8 mouse cellular contexts compared by ENCODE assay signal in genomic region chr4:44755553-44756133, GRCm38 (mm10). TPM values are rescaled to one million over a fixed set of nuclear protein-coding genes. Genes with fewer than 3 reads are reported as not detected.
A peak's percentile ranks its signal among the peaks of the same experiment; 100 is the strongest.
DNase-seq lines count a peak whose midpoint lies in the region; ATAC-seq and TF ChIP-seq lines count a peak whose summit lies in the region.

Gene Zcchc7, plus strand, starts transcription at chr4:44755877.

- TF ChIP-seq POLR2A in kidney, adult 2 months (IDR thresholded peaks at IDR 0.05; ENCODE audit: low read depth, low read length), result no peak
- TF ChIP-seq POLR2A in MEL (IDR thresholded peaks at IDR 0.05; ENCODE audit: control insufficient read depth in 1 of 2, insufficient read depth in 1 of 2, low read depth in 1 of 2, low read length in 2 of 2, poor library complexity in 1 of 2), result 0 out of 4 replicates have a peak, but pooled peaks of 1 of the 2 experiments have one; percentile 47

- TF ChIP-seq CTCF in kidney, adult 2 months (conservative IDR thresholded peaks at IDR 0.05; ENCODE audit: insufficient read depth, insufficient read length, low read depth, low read length), result no peak
- no peak for TF ChIP-seq CTCF in MEL (IDR thresholded peaks at IDR 0.05 in 2 of 3, conservative IDR thresholded peaks at IDR 0.05 in 1 of 3; ENCODE audit: control insufficient read depth in 1 of 3, insufficient read depth in 1 of 3, low read depth in 2 of 3, low read length in 3 of 3, poor library complexity in 1 of 3, severe bottlenecking in 1 of 3)

- H3K9ac ChIP-seq in MEL (ENCODE audit: control insufficient read depth, low read depth, low read length, poor library complexity, severe bottlenecking), result peak within 1 kb of the TSS; percentile 91
- H3K9ac ChIP-seq in forebrain, embryonic 13.5 days, result peak within 1 kb of the TSS; percentile 93
- H3K9ac ChIP-seq in hindbrain, embryonic 13.5 days, result peak within 1 kb of the TSS; percentile 90
- peak within 1 kb of the TSS; percentile 88 for H3K9ac ChIP-seq in liver, embryonic 16.5 days (ENCODE audit: low read depth, low read length)

- TF ChIP-seq RAD21 in MEL (IDR thresholded peaks at IDR 0.05; ENCODE audit: low read depth, low read length), result no peak; the same call in 1 of the 2 replicates

- ATAC-seq in forebrain, embryonic 13.5 days, result peak; percentile 59
- ATAC-seq in hindbrain, embryonic 13.5 days (ENCODE audit: low FRiP score), result peak; percentile 56
- peak; percentile 2; the same call in 1 of the 2 replicates for ATAC-seq in liver, embryonic 16.5 days (ENCODE audit: low read depth)

- peak within 1 kb of the TSS; percentile 87 for H3K4me2 ChIP-seq in forebrain, embryonic 13.5 days
- peak within 1 kb of the TSS; percentile 73 for H3K4me2 ChIP-seq in hindbrain, embryonic 13.5 days
- peak within 1 kb of the TSS; percentile 67 for H3K4me2 ChIP-seq in liver, embryonic 16.5 days (ENCODE audit: low read depth, low read length)

- WGBS in kidney, adult 2 months, result 5% methylated on average over 15 of the region's 15 CpGs
- 5% methylated on average over 15 of the region's 15 CpGs for WGBS in forebrain, embryonic 13.5 days
- 6% methylated on average over 15 of the region's 15 CpGs for whole genome bisulfite sequencing in hindbrain, embryonic 13.5 days
- 4% methylated on average over 15 of the region's 15 CpGs for WGBS in liver, embryonic 16.5 days (ENCODE audit: insufficient replicate concordance)

- H3K27ac ChIP-seq in kidney, adult 2 months (ENCODE audit: insufficient read depth, low read depth, low read length), result peak within 1 kb of the TSS; percentile 83
- peak within 1 kb of the TSS; percentile 53 for H3K27ac ChIP-seq in MEL (ENCODE audit: control insufficient read depth, low read depth, low read length)
- H3K27ac ChIP-seq in forebrain, embryonic 13.5 days, result peak within 1 kb of the TSS; percentile 88
- H3K27ac ChIP-seq in hindbrain, embryonic 13.5 days, result peak within 1 kb of the TSS; percentile 94
- peak within 1 kb of the TSS; percentile 87 for H3K27ac ChIP-seq in liver, embryonic 16.5 days (ENCODE audit: low read length)

- H3K9me3 ChIP-seq in MEL (replicated peaks; ENCODE audit: insufficient read depth, low read length), result no peaks in the 10 kb centered on the region
- no peaks in the 10 kb centered on the region for H3K9me3 ChIP-seq in forebrain, embryonic 13.5 days (replicated peaks)
- no peaks in the 10 kb centered on the region for H3K9me3 ChIP-seq in hindbrain, embryonic 13.5 days
- no peaks in the 10 kb centered on the region for H3K9me3 ChIP-seq in liver, embryonic 16.5 days (replicated peaks; ENCODE audit: control insufficient read depth, low read length)

- peaks cover 3% of the 10 kb centered on the region; the same call in 1 of the 2 replicates for H3K4me1 ChIP-seq in kidney, adult 2 months (ENCODE audit: control insufficient read depth, insufficient read depth, low read length)
- H3K4me1 ChIP-seq in MEL (ENCODE audit: control insufficient read depth in 1 of 2, insufficient read depth in 2 of 2, low read length in 2 of 2), result peaks cover 3 to 4% of the 10 kb centered on the region in 2 experiments; a peak in 2 of 4 replicates
- H3K4me1 ChIP-seq in forebrain, embryonic 13.5 days, result peaks cover 13% of the 10 kb centered on the region
- peaks cover 12% of the 10 kb centered on the region for H3K4me1 ChIP-seq in hindbrain, embryonic 13.5 days (replicated peaks)
- H3K4me1 ChIP-seq in liver, embryonic 16.5 days (ENCODE audit: control insufficient read depth, low read depth, low read length), result peaks cover 3% of the 10 kb centered on the region

- no peaks in the 10 kb centered on the region for H3K36me3 ChIP-seq in kidney, adult 2 months (ENCODE audit: control insufficient read depth, insufficient read depth, low read length)
- peaks cover 0 to 21% of the 10 kb centered on the region in 2 experiments; a peak in 2 of 4 replicates for H3K36me3 ChIP-seq in MEL (ENCODE audit: control insufficient read depth in 1 of 2, insufficient read depth in 2 of 2, low read length in 2 of 2)
- H3K36me3 ChIP-seq in forebrain, embryonic 13.5 days (ENCODE audit: poor library complexity, severe bottlenecking), result no peaks in the 10 kb centered on the region
- no peaks in the 10 kb centered on the region for H3K36me3 ChIP-seq in hindbrain, embryonic 13.5 days
- no peaks in the 10 kb centered on the region for H3K36me3 ChIP-seq in liver, embryonic 16.5 days (ENCODE audit: control insufficient read depth, insufficient read depth)

- H3K4me3 ChIP-seq in kidney, adult 2 months (ENCODE audit: insufficient read depth, low read depth, low read length), result peak within 1 kb of the TSS; percentile 81
- peak within 1 kb of the TSS; percentile 73 to 79 for H3K4me3 ChIP-seq in MEL (ENCODE audit: control insufficient read depth in 1 of 2, insufficient read depth in 1 of 2, low read depth in 2 of 2, low read length in 2 of 2)
- peak within 1 kb of the TSS; percentile 98 for H3K4me3 ChIP-seq in forebrain, embryonic 13.5 days
- H3K4me3 ChIP-seq in hindbrain, embryonic 13.5 days, result peak within 1 kb of the TSS; percentile 86
- peak within 1 kb of the TSS; percentile 77 for H3K4me3 ChIP-seq in liver, embryonic 16.5 days (ENCODE audit: low read depth, low read length)

- no peaks in the 10 kb centered on the region for H3K27me3 ChIP-seq in kidney, adult 2 months (replicated peaks; ENCODE audit: control insufficient read depth, insufficient read depth, low read length)
- peaks cover 0 to 3% of the 10 kb centered on the region in 2 experiments; a peak in 2 of 4 replicates for H3K27me3 ChIP-seq in MEL (ENCODE audit: control insufficient read depth in 1 of 2, insufficient read depth in 2 of 2, low read length in 2 of 2)
- H3K27me3 ChIP-seq in forebrain, embryonic 13.5 days, result no peaks in the 10 kb centered on the region; the same call in 1 of the 2 replicates
- H3K27me3 ChIP-seq in hindbrain, embryonic 13.5 days, result no peaks in the 10 kb centered on the region
- H3K27me3 ChIP-seq in liver, embryonic 16.5 days (ENCODE audit: control insufficient read depth, insufficient read depth, low read depth, low read length), result no peaks in the 10 kb centered on the region

- DNase-seq in kidney, adult 2 months, result no peak
- no peak for DNase-seq in kidney, postnatal 25 days
- no peak for DNase-seq in MEL (ENCODE audit: low read depth, low spot score)
- no peak for DNase-seq in adipocyte (ENCODE audit: low spot score)
- DNase-seq in natural killer cell, adult 2 months (ENCODE audit: low spot score in 2 of 2), result no peak

- peaks cover 18% of the 10 kb centered on the region for H3K79me2 ChIP-seq in MEL (ENCODE audit: control insufficient read depth, insufficient read depth, low read length, poor library complexity)

- TF ChIP-seq EP300 in MEL (IDR thresholded peaks at IDR 0.05; ENCODE audit: low read depth in 1 of 2, low read length in 2 of 2), result no peak

TF ChIP-seq in MEL, 35 proteins besides CTCF, POLR2A, EP300 and RAD21:
- TF ChIP-seq BHLHE40 (IDR thresholded peaks at IDR 0.05; ENCODE audit: borderline replicate concordance, low read depth, low read length) (no peak), ZKSCAN1 (IDR thresholded peaks at IDR 0.05; ENCODE audit: low read depth, low read length) (no peak), MYC (IDR thresholded peaks at IDR 0.05; ENCODE audit: low read depth, low read length) (no peak), MYB (IDR thresholded peaks at IDR 0.05; ENCODE audit: low read depth, low read length) (0 out of 2 replicates have a peak, but pooled peaks have one; percentile 8), MEF2A (IDR thresholded peaks at IDR 0.05; ENCODE audit: extremely low read depth, insufficient replicate concordance, low read depth, low read length, poor library complexity, severe bottlenecking) (no peak), RCOR1 (IDR thresholded peaks at IDR 0.05; ENCODE audit: low read depth, low read length) (no peak), JUND (IDR thresholded peaks at IDR 0.05; ENCODE audit: low read depth, low read length) (no peak), GATA1 (IDR thresholded peaks at IDR 0.05; ENCODE audit: low read depth, low read length) (no peak), UBTF (IDR thresholded peaks at IDR 0.05; ENCODE audit: borderline replicate concordance, insufficient read depth, low read depth, low read length) (no peak), ZNF384 (IDR thresholded peaks at IDR 0.05; ENCODE audit: low read depth, low read length) (no peak), USF2 (IDR thresholded peaks at IDR 0.05; ENCODE audit: borderline replicate concordance in 1 of 2, insufficient read depth in 1 of 2, low read depth in 1 of 2, low read length in 2 of 2) (no peak), ZMIZ1 (IDR thresholded peaks at IDR 0.05; ENCODE audit: low read depth, low read length) (0 out of 2 replicates have a peak, but pooled peaks have one; percentile 21), MAX (IDR thresholded peaks at IDR 0.05; ENCODE audit: low read length) (no peak), ETS1 (IDR thresholded peaks at IDR 0.05; ENCODE audit: low read depth, low read length) (no peak), TCF12 (IDR thresholded peaks at IDR 0.05; ENCODE audit: low read depth, low read length) (no peak), MAFK (IDR thresholded peaks at IDR 0.05; ENCODE audit: borderline replicate concordance, low read depth, low read length) (no peak), CHD2 (IDR thresholded peaks at IDR 0.05; ENCODE audit: low read length) (no peak), POLR2AphosphoS2 (IDR thresholded peaks at IDR 0.05; ENCODE audit: low read length) (peak; percentile 77; the same call in 1 of the 2 replicates), CHD1 (IDR thresholded peaks at IDR 0.05; ENCODE audit: low read depth, low read length) (0 out of 2 replicates have a peak, but pooled peaks have one; percentile 55), ELF1 (IDR thresholded peaks at IDR 0.05; ENCODE audit: low read depth, low read length) (peak; percentile 54; the same call in 1 of the 2 replicates), E2F4 (IDR thresholded peaks at IDR 0.05; ENCODE audit: borderline replicate concordance, low read depth, low read length) (peak; percentile 47; the same call in 1 of the 2 replicates)

RNA-seq across cellular contexts. Expression of gene Zcchc7, which starts in this region (rescaled TPM):
- polyA plus RNA-seq in kidney, adult 2 months (2012; rRNA removed), result 8.7 and 9.1 TPM in 2 replicates
- total RNA-seq in MEL (2012; rRNA removed), result 16.1 and 17.8 TPM in 2 replicates
- polyA plus RNA-seq in MEL (2012; ENCODE audit: insufficient read depth in 1 of 2, insufficient read length in 2 of 2, low read depth in 1 of 2, low replicate concordance in 2 of 2, missing spikeins in 1 of 2), result 10 to 100 TPM in 1 of 2 experiments, not detected in 1; 18.2 TPM
- 41.3 and 42.4 TPM in 2 replicates for polyA plus RNA-seq in forebrain, embryonic 13.5 days (2015; fragmentation: Nextera tagmentation; extraction: Ambion mirVana)
- polyA plus RNA-seq in hindbrain, embryonic 13.5 days (2015; fragmentation: Nextera tagmentation; extraction: Ambion mirVana), result 40.3 and 43.7 TPM in 2 replicates
- polyA plus RNA-seq in liver, embryonic 16.5 days (2015; fragmentation: Nextera tagmentation; extraction: Ambion mirVana), result 10.1 and 10.8 TPM in 2 replicates

Comparison
In these comparisons a context has a peak if more than half of its experiments do, and no peak if none do; other contexts are left out.
1. ATAC-seq: peak in every context shown above with its lines; median percentile 59 in forebrain, embryonic 13.5 days; 56 in hindbrain, embryonic 13.5 days; 2 in liver, embryonic 16.5 days.